Mouse (Mus musculus) gastrocnemius, postnatal 4 days (tissue): Measurements from ENCODE around the gene Slc22a23. TPM values are rescaled to one million over a fixed set of nuclear protein-coding genes. Genes with fewer than 3 reads are reported as not detected.

Experiments used
- DNase-seq, 2 experiments: peaks; one replicate each; pipeline ENCODE4 v3.0.0; 2021 to 2022; ENCODE audit warnings: low spot score in 2 of 2, mixed read lengths in 2 of 2
- total RNA-seq, 2 experiments: library from RNA; stranded (reverse); gene quantifications; 2 replicates each; pipeline ENCODE4 v1.2.3; 2021

Gene Slc22a23
- total RNA-seq, 2 experiments from 2014 or later: 7.4 to 7.8 TPM

DNA sequence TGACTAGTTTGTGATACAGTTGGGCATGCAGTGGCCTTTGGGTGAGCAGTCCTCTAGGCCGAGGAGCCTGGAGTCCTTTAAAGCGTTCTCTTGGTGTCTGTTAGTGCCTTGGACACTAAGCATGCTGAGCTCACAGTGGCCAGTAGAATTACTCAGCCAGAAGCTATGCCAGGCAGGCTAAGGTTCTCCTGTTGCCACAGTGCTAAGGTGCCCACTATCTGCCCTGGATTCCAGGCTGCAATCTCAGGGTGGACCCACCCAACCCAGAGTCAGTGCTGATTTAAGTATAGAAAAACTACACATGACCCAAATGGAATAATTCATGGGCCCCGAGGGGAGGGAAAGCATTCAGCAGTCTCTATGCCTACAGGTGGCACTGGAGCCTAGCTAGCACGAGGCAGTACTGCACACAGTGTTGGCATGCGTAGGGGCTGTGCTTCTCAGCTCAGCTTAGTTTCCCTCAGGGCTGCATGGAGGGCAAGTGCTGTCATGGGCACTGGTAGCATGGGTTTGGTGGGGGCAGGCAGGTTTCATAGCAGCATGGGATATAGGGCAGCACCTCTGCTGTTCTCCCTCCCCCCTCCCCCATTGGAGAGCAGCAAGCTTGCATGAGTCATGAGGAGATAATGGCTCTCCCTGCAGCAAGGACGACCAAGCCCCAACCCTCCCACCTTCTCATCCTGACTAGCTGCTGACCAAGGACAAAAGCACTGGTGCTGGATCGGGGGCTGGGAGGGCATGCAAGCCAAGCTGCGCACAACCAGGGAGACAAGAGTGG lies 152.4 kb downstream of the Slc22a23 start:
- DNase-seq: no peak

DNA sequence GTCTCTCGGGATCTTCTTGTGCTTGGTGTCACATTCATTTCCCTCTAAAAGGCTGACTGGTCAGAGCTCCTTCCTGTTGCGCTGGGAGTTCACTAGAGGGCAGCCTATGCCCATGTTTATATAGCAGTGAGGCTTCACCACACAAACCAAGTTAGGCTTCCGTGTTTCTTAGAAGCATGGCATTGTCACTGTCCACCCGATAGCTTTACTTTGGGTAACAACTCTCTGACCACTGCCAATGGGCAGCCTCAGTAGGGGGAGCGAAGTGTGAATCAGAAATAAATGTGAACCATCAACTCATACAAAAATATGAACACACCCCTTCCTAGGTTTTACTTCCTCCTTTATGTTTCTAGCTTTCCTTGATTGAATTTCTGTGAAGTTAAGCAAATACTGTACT lies 157.4 kb downstream of the Slc22a23 start:
- DNase-seq: peak in 1 of 2 experiments; percentile 52

DNA sequence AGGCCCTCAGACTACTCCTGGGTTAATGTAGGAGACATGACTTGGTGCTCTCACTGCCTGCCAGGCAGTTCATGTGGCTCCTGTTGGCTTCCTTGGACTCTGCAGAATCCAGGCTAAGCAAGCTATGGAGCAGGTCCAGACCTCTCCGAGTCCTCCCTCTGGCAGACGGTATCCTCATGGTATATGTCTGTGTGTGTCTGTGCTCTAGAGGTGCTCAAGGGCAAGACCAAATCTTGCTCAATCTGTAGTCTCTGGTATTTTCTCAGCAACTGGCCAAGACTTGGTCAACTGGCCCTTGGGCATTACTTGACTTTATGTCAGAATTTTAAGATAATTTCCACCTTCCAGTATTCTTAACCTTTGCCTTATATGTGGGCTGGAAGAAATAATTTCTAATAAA lies 159.6 kb downstream of the Slc22a23 start:
- DNase-seq: no peak

DNA sequence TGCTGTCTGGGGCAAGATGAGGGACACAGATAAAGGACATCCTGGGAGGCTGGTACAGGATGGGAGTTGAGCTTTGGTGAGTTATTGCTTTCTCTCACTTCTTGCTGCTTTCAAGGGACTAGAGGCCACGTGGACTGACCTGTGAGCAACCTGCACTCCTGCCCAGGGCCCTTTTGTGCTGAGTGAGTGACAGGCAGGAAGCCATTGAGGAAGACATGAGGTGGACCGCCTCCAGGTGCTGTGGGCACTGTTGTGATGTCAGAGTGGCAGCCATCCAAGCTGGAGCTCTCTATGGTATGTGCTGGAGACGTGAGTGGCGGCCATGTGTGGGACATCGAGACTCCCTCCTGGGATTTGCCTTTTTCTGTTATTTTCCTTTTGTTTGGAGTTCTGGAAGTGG lies 163.4 kb downstream of the Slc22a23 start:
- DNase-seq: no peak

DNA sequence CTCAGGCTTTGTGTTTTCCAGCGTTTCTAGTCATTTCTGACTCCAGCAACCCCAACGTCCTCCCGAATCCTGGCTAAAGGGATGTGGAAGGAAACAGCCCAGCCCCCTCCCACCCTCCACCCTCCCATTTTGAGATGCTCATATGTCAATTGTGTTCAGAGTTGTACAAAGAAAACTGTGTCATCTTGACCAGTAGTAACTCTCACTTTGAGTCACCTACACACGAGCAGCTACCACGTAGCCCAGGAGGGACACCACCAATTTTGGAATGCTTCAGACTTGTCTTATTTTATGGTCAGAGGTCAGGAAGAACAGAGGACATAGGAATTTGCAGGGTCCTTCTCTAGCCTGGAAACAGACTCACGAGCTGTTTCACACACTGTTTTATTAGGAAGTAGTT lies 171.0 kb downstream of the Slc22a23 start:
- no peak for DNase-seq

DNA sequence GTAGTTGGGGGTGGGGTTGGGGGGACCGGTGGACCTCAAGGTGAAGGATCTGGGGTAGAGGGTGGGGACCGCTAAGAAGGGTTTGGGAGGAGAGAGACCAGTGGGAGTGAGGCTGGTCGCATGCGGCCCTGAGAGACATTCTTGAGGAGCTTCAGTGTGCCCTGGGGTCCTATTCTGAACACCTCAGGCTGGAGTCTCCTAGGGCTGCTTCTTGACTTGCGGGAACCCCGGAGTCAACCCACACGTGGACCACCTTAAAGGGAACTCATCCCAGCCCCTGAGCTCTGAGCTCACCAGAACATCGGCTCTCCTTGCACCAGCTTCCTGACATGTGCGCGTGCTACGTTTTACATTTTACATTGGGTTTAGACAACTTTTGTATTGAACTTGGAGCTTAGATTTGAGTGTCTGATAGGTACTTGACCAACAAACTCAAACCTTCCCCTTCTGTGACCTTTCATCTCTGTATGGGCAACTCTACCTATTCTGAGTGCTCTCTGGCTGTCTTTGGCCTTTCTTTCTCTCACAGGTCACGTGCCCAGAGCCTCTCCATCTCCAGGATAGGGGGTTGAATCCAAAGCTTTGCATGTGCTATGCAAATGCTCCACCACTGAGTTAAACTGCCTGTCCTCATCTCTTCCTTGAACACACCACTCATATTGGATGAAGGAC lies 181.5 kb downstream of the Slc22a23 start:
- no peak for DNase-seq

DNA sequence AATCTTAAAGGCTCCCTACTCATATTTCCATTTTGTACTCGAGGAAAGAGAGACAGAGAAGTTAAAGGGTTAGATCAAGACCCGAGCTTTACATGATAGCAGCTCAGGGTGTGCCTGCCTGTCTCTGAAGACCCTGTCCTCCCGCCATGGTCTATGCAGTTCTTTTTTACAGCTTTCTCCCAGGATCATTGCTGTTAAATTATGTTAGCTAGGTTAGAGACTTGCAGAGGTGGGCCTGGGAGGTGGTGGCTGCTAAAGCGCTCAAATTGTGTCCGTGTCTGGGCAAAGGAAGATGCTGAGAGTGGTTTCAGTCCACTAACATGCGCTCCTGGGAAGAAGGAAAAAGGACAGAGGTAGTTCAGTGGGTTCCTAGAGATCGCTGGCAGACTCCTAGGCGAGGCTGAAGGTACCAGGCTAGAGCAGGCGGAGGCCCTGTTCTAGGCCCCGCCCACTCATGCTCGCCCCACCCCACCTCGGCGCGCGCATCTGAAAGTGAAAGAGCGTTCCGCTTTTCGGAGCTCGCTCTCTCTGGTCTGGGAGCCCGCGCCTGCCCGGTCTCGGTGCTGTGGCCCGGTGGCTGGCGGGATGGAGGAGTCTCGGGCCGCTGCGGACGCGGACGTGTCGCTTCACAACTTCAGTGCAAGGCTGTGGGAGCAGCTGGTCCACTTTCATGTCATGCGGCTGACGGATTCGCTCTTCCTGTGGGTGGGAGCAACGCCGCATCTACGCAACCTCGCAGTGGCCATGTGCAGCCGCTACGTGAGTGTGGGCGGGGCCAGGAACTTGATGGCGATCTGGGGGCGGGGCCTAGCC lies 182.3 kb downstream of the Slc22a23 start, which contains the start of gene Psmg4:
Psmg4 (plus strand) TSS at position 474 of the 813 bp plus-strand sequence.
- peak; percentile 86 to 94 for DNase-seq

DNA sequence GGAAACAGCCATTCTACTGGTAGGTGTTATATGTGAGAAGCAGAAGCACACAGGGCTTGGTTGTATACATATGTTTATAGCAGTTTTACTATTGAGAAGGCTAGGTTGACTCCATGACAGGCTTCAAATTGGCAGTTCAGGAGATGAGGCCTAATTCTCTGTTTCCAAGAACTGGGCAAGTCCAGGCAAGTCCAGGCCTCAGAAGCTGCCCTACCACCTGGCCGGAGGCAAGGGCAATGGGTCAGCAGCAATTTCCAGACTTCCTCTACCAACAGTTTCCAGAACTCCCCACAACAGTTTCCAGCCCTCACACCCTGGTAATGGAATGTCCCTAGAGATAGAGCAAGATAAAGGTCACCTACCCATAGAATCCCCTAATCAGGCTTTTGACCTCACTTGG lies 185.1 kb downstream of the Slc22a23 start:
- no peak for DNase-seq

DNA sequence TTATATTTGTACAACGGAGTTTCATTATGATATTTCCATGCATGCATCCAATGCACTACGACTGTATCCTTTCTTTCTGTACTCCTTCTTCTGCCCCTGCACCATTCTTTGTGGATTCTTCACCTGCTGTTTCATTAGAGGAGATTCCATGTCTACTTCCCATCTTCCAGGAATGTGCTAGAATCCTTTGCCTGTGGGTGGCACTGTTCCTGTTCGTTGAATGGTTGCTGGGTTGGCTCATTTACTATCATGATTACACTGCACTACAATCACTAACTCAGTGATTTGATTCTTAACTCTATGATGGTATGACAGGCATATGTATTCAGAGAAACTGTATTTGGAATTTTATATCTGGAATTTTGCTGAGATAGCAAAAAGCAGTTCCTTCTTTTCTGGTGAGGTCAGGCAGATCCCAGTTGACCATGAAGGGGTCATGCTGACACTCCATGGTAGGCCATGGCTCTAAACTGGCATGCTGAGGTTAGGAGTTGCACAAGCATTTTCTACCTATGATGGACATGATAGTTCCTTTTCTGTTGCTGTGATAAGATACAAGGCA lies 187.3 kb downstream of the Slc22a23 start:
- no peak for DNase-seq

DNA sequence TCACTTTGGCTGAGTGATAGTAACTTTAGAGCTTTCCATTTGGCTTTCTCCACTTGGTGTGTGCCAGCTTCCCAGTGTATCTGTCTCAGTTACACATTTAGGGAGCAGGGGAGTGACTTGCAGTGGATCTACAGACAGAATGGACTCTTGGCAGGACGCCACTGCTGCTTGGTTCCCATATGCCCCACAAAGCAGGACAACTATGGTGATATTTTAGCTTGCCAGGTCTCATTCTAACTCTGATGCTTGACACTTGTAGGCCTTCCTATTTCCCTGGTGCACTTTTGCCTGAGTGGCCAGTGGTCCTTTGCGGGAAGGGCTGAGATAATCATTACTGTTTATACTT lies 188.2 kb downstream of the Slc22a23 start:
- DNase-seq: no peak

DNA sequence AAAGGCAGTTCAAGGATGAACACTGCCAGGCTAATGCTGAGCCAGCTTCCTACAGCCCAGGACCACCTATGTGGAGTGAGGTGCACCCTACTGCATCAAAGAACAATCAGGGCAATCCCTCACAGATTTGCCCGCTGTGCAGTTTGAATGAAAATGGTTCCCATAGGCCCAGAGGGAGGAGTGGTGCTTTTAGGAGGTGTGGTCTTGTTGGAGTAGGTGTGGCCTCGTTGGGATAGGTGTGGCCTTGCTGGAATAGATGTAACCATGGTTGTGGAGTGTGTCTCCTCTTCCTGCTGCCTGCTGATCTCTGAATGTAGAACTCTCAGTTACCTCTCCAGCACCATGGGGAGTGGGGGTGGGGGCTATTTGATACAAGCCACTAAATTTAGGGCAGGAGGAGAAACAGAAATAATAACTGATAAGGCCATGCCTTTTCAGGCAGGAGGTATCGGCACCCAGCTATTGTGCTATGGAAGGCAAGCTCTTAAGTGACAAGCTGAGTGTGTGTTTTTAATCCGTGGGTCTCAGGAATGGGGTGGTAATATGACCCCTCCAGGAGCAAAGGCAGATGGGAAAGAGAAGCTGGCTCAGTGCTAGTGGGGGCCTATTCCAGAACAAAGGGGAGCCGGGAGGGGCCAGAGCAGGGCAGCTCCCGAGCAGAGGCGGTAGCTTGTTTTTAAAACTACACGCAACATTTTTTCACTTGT lies 188.7 kb downstream of the Slc22a23 start:
- no peak for DNase-seq

DNA sequence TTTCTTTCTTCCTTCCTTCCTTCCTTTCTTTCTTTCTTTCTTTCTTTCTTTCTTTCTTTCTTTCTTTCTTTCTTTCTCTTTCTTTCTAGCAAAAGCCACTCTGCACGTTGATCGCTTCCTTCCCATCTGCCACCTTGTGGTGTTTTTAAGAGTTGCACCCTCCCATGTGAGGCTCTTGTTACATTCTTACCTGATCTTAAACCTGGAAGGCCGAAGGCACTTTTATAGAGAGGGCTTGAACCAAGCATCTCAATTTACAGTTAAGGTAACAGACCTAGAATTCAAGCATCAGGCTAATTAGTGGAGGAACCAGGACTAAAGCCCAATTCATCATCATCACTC lies 190.1 kb downstream of the Slc22a23 start:
- DNase-seq: peak in 1 of 2 experiments; percentile 57

DNA sequence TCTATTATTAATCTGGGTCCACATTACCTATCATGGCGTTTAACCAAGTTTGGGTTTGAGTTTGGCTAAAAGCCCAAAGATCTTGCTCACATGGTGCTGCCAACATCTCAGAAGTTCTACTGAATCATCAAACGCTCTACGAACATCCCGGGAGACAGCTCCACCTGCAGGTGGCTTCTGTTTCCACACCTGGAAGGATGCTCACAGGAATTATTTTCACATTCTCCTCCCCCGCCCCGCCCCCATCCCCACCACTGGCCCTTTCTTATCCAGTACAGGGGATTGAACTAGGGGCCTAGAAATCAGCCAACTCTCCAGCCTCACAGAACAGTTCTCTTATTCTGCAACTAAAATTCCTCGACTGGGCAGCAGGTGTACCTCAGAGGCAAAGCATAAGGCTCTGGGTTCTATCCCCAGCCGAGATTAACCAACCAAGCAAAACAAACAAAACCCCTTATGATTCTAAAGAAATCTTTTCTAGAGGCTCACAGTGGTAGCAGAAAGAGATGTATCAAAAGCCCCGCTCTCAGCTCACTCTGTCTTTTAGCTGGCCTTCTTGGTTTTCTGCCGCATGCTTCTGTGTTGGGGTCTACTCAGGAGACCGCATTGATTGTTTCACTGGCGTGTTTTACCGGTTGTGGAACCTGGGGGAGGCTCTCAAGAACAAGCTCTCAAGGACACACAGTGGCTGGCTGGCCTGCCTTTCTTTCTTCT lies 190.6 kb downstream of the Slc22a23 start:
- DNase-seq: peak in 1 of 2 experiments; percentile 65

DNA sequence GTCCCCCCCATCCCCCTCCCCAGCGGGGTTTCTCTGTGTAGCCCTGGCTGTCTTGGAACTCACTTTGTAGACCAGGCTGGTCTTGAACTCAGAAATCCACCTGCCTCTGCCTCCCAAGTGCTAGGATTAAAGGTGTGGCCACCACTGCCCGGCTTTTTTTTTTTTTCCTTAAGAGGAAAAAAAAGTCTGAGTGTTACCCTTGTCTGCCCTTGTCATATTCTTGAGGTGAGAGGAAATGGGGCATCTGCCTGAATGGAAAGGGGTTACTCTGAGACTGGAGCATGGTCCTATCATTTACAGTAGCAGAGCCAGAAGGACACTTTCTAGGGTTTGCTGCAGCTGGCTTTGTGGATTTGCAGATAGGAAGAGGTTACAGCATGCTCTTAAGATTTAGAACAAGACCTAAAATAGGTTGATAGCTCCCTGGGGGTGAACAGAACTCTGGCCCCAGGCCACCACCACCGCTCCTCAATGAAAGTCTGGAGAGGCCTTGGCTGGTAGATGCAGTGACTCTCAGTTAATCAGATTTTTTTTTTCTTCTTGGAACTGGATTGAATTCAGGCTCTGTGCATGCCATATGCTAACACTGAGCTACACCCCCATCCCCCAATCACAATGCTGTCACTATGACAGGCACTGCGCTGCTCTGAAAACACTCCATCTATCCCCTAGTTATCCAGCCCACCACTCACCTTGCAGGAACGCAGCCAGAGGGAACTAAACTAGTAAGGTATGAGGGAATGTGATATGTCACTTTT lies 191.5 kb downstream of the Slc22a23 start:
- DNase-seq: peak in 1 of 2 experiments; percentile 40

DNA sequence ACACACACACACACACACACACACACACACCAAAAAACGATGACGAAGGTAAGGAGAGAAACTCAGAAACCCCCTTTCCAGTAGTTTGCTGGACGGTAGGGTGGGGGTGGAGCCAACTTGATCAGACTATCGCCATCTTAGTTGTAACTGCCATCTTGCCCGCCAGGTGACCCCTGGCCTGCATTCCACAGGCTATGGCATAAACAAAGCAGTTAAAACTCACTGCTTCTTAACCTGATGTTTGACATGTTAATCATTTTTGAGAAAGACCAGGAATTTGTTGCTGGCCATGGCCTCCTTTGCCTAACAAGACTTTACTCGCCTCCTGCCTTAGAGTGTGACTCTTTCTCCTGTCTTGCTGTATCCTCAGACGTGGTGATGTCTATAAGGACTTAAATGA lies 192.3 kb downstream of the Slc22a23 start:
- DNase-seq: no peak

DNA sequence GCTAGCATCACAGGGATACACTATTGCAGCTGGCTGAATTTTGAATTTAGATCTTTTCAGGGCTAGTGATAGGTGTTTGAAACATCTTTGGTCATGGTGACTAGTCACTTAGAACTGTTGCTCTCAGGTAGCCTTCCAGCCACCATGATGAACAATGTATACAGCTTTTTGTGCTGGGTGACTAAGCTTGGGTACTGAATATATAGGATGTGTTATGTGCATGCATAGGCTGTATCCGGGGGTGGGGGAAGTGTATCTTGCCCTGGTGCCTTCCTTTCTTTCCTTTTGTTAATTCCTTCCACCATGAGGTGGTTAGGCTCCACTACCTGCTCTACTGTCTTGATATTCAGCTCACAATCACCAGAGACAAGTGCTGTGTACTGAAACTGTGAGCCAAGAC lies 193.6 kb downstream of the Slc22a23 start:
- DNase-seq: no peak

DNA sequence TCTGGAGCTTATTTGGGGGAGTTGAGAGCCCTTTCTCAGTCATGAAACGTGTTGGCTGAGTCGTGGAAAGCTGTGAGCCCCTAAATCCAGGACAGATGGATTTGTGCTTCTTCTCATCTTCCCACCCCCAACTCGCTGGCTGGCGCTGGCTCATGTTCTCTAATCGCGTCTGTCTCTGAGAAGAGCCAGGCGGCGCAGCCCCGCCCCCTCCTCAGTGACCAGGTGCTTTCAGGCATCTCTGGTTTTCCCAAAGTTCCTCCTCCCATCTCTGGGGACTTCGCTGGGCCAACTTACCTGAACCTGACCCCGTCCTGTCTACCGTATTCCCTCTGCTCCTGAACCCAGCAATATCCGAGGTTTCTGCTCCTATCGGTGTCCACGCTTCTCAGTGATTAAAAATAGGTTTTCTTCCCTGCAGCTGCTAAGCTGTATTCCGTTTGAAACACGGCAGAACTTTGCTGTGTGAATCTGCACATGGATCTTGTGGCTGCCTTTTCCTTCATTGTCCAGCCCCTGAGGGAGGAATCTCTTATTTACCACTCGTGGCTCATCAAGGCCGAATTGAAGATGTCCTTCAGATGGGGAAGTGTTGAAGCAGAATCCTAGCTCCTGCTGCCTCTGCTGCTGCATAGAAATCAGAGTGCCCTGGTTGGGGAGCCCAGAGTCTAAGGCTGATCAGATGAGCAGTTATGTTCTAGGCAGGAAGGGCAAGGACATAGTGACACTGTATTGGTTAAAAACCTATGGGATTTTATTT lies 194.5 kb downstream of the Slc22a23 start:
- no peak for DNase-seq

DNA sequence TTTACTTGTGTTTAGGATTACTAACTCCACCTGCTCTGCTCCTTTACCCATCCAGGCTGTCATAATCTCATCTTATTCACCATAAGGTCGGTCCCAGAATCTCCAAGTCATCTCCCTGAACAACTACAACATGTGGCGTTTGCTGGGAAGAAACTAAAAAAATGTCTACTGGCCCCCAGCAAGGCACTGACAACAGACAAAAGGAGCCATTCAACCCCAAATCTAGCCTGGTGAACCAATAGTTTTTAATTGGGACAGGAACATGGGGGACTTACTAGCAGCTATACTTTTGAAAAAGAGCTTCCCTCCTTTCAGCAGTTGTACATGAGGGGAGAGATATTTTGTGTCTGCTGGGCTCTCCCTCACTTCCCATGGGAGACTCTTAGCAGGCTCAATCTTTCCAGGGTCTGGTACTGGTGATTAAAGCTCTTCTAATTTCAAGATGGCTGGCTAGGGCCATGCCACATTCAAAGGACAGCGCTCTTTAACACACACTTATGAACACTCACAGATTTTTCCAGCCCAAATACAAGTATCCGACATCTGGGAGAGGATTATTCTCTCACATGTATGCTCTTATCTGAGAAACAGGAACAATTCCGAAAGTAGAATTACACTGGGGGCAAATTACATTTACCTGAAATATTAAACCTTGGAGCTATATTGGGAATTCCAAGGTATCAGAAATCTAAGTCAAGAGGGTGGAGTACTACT lies 195.4 kb downstream of the Slc22a23 start:
- DNase-seq: no peak
